Mouse (Mus musculus) midbrain, postnatal 0 days (tissue): Measurements from ENCODE around the gene Cracr2a. TPM values are rescaled to one million over a fixed set of nuclear protein-coding genes. Genes with fewer than 3 reads are reported as not detected.

Experiments used
- ATAC-seq: fragments of 200-750 bp; cut with Nextera tagmentation; 2 replicates; pipeline ENCODE4 v1.8.0; 2017; ENCODE audit warnings: moderate number of reproducible peaks, mild to moderate bottlenecking, moderate TSS enrichment, moderate library complexity; ENCODE audit not compliant: low FRiP score
- DNase-seq: peaks from one replicate; pipeline ENCODE4 v3.0.0-alpha.2; 2015; ENCODE audit warnings: low spot score
- H3K27ac ChIP-seq: fragments of 300-500 bp; sonication (generic); 2 replicates; pipeline ENCODE4 v1.5.1; 2014; ENCODE audit warnings: low read depth, mild to moderate bottlenecking, low read length, mixed read lengths
- H3K27me3 ChIP-seq: fragments of 300-500 bp; sonication (generic); 2 replicates; pipeline ENCODE4 v1.6.1; 2014; ENCODE audit warnings: low read length, control low read depth, mixed read lengths; ENCODE audit not compliant: insufficient read depth
- H3K36me3 ChIP-seq: fragments of 300-500 bp; sonication (generic); 2 replicates; pipeline ENCODE4 v1.6.1; 2014; ENCODE audit warnings: low read length, control low read depth, mixed read lengths; ENCODE audit not compliant: insufficient read depth
- H3K4me1 ChIP-seq: fragments of 300-500 bp; sonication (generic); 2 replicates; pipeline ENCODE4 v1.6.1; 2014; ENCODE audit warnings: mild to moderate bottlenecking, control low read depth, antibody characterized with exemption, low read length, mixed read lengths; ENCODE audit not compliant: insufficient read depth
- H3K4me2 ChIP-seq: fragments of 300-500 bp; sonication (generic); 2 replicates; pipeline ENCODE4 v1.6.1; 2014; ENCODE audit warnings: low read depth, mild to moderate bottlenecking, low read length, mixed read lengths; ENCODE audit not compliant: poor library complexity, severe bottlenecking
- H3K4me3 ChIP-seq: fragments of 300-500 bp; sonication (generic); 2 replicates; pipeline ENCODE4 v1.5.1; 2014; ENCODE audit warnings: low read depth, mild to moderate bottlenecking, low read length, moderate library complexity
- H3K9ac ChIP-seq: fragments of 300-500 bp; sonication (generic); replicated peaks from 2 replicates; pipeline ENCODE4 v1.6.1; 2014; ENCODE audit warnings: mild to moderate bottlenecking, low read length, moderate library complexity, mixed read lengths; ENCODE audit not compliant: poor library complexity, severe bottlenecking
- H3K9me3 ChIP-seq: fragments of 300-500 bp; sonication (generic); 2 replicates; pipeline ENCODE4 v1.6.1; 2016; ENCODE audit warnings: low read length, control low read depth
- CTCF ChIP-seq: IDR thresholded peaks from 2 replicates; pipeline ENCODE4 v1.5.1; 2016; ENCODE audit warnings: antibody characterized with exemption, mild to moderate bottlenecking
- WGBS: fragments of 180-500 bp; shearing (Covaris S2); extraction: QIAGEN DNeasy Blood & Tissue Kit; methylation state at CpG from one replicate; pipeline ENCODE4 v1.1.7; 2014; 5-methylcytosine and 5-hydroxymethylcytosine counted together
- polyA plus RNA-seq: library from polyadenylated mRNA; unstranded; fragments of >200 nt; fragmentation: Nextera tagmentation; extraction: Ambion mirVana; gene quantifications from 2 replicates; pipeline ENCODE4 v1.2.1, GENCODE M21; 2015
- total RNA-seq: library from RNA; depleted of rRNA; stranded (reverse); fragments of >200 nt; gene quantifications from 2 replicates; pipeline ENCODE4 v1.2.3, GENCODE M21; 2014

Cracr2a gene
- total and polyA plus RNA-seq, 2 experiments from 2014 or later = 0.44 to 0.47 TPM

DNA sequence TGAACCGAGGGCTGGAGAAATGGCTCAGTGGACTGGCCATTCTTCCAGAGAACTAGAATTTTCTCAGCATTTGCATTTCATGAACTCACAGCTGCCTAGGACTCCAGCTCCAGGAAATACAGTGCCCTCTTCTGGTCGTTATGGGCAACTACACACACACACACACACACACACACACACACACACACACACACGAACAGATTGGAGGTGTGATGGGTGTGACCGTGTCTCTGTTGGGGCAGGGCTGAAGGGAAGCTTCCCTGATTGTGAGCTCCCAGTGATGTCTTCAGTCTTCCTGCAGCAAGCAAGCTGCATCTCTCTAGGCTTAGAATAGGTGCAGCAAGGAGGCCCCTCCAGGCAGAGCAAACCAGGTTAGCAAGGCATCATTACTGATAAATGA lies 8.2 kb upstream of the Cracr2a start:
- Histone ChIP-seq H3K9ac (no peak overlapping the region), H3K4me1 (no peaks in the 10 kb centered on the region), H3K36me3 (no peaks in the 10 kb centered on the region), H3K4me2 (no peak overlapping the region), H3K4me3 (no peak overlapping the region), H3K27ac (no peak overlapping the region), H3K27me3 (no peaks in the 10 kb centered on the region), H3K9me3 (no peaks in the 10 kb centered on the region)
- WGBS = 91% methylated on average over 4 of the region's 4 CpGs
- TF ChIP-seq CTCF = no peak; the same call in 1 of the 2 replicates
- ATAC-seq (no peak), DNase-seq (no peak)

DNA sequence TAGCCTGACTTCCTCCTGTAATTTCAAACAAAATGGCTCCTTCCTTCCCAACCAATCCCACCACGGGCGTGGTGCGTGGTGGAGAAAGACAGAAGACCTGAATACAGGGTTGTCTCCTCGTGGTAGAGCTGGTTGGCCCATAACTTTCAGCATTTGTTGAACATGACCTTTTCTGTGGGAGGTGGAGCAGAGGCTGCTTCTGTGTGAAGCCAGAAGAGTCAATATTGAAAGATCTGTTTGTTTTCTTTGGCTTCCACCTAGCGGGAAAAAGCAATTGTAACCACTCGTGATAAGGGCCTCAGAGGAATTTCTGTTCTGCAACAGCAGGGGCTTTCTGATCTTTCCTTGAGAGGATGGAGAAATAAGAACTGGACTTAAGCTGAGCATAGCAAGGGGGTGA lies 5.6 kb upstream of the Cracr2a start:
- 69% methylated on average over 6 of the region's 6 CpGs for WGBS
- no peak overlapping the region for H3K4me3 ChIP-seq
- H3K9ac ChIP-seq = no peak overlapping the region
- 0 out of 2 replicates have a peak, but pooled peaks cover under 1% of the 10 kb centered on the region for H3K4me1 ChIP-seq
- no peak for TF ChIP-seq CTCF
- no peaks in the 10 kb centered on the region for H3K9me3 ChIP-seq
- H3K27me3 ChIP-seq = no peaks in the 10 kb centered on the region
- ATAC-seq (no peak), DNase-seq (no peak)
- no peaks in the 10 kb centered on the region for H3K36me3 ChIP-seq
- no peak overlapping the region for H3K27ac ChIP-seq
- H3K4me2 ChIP-seq = no peak overlapping the region

DNA sequence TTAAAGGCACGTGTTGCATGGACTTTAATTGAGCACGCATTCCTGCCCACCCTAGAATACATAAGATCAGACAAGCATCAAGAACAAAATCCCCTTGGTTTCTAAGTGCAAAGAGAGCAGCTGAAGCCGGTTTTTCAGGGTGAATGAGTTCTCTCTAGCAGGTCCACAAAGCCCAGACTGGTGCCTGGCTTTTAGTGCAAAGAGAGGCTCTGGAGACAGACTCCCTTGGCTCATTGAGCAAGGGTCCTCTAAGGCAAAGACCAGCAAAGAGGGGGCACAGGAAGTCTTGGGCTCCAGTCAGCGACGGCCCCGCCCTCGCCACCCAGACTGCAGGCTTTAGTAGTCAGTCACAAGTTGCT lies 287 bp upstream of the Cracr2a start:
- no peak overlapping the region for H3K27ac ChIP-seq
- TF ChIP-seq CTCF = no peak

DNA sequence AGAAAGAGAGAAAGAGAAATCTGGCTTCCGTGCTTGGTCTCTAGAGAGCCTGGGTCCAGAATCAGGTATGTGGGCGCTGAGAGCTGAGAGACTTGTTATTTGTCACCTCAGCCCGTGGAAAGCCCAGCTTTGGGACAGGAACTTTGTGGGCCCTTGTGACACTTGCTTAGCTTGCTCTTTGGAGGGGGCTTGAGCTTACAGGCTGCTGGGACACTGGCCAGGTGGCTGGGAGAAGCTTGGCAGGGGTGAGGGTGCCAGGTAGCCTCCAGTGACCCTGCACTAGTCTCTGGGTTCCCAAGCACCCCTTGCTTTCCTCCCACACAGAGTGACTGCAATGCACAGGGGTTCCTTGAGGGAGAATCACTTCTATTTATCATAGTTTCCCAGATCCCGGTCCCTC lies 2.4 kb downstream of the Cracr2a start:
- H3K9me3 ChIP-seq = no peaks in the 10 kb centered on the region
- no peak overlapping the region for H3K4me2 ChIP-seq
- DNase-seq (no peak), ATAC-seq (no peak)
- H3K27ac ChIP-seq = no peak overlapping the region
- H3K27me3 ChIP-seq = no peaks in the 10 kb centered on the region
- no peaks in the 10 kb centered on the region for H3K36me3 ChIP-seq
- H3K4me1 ChIP-seq = peaks cover 7% of the 10 kb centered on the region; the same call in 1 of the 2 replicates
- 68% methylated on average over 4 of the region's 4 CpGs for WGBS
- no peak overlapping the region for H3K4me3 ChIP-seq
- no peak for TF ChIP-seq CTCF
- H3K9ac ChIP-seq = no peak overlapping the region

More for the DNA sequence above, 287 bp upstream of the Cracr2a start:
- Histone ChIP-seq H3K9me3 (no peaks in the 10 kb centered on the region), H3K36me3 (no peaks in the 10 kb centered on the region), H3K4me2 (peak overlapping the region; percentile 66), H3K9ac (0 out of 2 replicates have a peak overlapping the region, but pooled peaks have one; percentile 37), H3K4me3 (peak overlapping the region; percentile 34), H3K27me3 (no peaks in the 10 kb centered on the region), H3K4me1 (peaks cover 7% of the 10 kb centered on the region; the same call in 1 of the 2 replicates)
- WGBS = 8% methylated on average over 7 of the region's 7 CpGs
- no peak; the same call in 1 of the 2 replicates for ATAC-seq
- no peak for DNase-seq

DNA sequence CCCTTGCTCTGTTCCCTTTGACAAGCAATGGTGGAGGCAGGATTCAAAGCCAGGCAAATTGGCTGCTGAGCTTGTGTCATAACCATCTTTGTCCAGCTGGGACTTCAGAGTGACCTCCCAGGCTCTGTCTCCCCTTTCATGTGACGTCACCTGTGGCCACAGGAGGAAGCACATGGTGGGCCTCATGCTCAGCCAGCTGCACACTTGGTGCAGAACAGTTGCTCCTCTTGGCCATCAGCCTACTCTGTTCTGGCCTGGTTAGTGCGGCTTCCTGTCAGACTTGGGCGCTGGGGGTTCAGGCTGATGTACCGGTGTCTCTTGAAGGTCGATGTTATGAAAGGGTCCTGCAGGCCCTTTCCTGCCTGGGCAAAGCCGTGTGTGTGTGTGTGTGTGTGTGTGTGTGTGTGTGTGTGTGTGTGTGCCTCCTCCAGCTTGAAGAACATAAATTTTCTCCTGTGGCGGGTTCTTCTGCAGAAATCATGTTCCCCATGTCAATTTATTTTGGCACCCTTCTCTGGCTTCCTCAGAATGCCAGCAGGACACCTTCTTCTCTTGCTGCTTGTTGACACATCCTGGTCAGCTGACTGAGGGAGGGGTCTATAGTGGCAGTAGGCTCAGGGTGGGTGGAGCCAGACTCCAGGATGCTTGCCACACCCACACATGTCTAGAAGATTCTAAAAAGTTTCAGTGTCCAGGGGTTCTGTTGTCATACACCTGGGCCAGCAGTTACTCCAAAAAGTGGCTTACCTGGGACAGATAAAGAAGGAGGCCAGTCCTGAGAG lies 5.0 kb downstream of the Cracr2a start:
- Histone ChIP-seq H3K9me3 (no peaks in the 10 kb centered on the region), H3K36me3 (no peaks in the 10 kb centered on the region), H3K4me3 (no peak overlapping the region), H3K9ac (no peak overlapping the region), H3K4me1 (peaks cover 1% of the 10 kb centered on the region; the same call in 1 of the 2 replicates), H3K27me3 (no peaks in the 10 kb centered on the region), H3K4me2 (no peak overlapping the region), H3K27ac (no peak overlapping the region)
- no peak for ATAC-seq
- 89% methylated on average over 6 of the region's 7 CpGs for WGBS
- TF ChIP-seq CTCF = no peak
- DNase-seq = peak; percentile 19

DNA sequence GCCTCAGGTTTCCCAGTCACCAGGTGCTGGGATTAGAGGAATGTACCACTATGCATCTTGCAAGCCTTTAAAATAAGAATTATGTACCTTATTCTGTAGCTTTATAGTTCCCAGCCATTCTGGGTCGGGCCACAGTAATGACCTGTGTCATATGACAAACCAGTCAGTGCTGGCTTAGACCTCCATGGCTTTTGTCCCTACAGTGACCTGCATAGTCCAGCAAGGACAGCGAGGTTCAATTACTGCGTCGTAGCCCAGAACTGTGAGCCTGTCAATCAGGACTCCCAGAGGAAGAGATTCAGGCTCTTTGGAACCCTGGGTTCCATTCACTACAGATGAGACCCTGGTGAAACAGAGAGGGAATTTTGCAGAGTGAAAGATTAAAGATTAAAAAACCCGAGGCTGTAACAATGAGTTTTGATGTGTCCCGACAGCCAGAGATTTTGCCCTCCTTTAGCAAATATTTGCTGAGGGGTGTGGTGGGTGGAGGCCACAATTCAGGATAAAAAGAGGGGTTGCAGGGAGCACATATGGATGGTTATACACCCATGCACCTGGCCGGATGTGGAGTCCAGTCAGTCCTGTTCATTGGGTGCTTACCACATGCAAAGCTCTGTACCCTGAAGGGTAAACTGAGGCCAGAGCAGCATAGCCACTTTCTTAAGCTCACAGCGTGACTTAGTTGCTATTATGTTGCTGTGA lies 10.9 kb downstream of the Cracr2a start:
- H3K27ac ChIP-seq = no peak overlapping the region
- no peak overlapping the region for H3K4me2 ChIP-seq
- DNase-seq (no peak), ATAC-seq (no peak)
- no peaks in the 10 kb centered on the region for H3K4me1 ChIP-seq
- H3K4me3 ChIP-seq = no peak overlapping the region
- no peak overlapping the region for H3K9ac ChIP-seq
- H3K9me3 ChIP-seq = no peaks in the 10 kb centered on the region
- TF ChIP-seq CTCF = no peak
- WGBS = 62% methylated on average over 8 of the region's 8 CpGs
- H3K27me3 ChIP-seq = no peaks in the 10 kb centered on the region
- H3K36me3 ChIP-seq = no peaks in the 10 kb centered on the region
